Mouse (Mus musculus) stomach, postnatal 0 days (tissue): ENCODE results near the gene Atoh8.

ENCODE experiments used
- CTCF ChIP-seq: IDR thresholded peaks from 2 replicates; pipeline ENCODE4 v1.5.1; 2016; ENCODE audit warnings: antibody characterized with exemption, low read depth, mild to moderate bottlenecking, moderate library complexity
- EP300 ChIP-seq: optimal IDR thresholded peaks from 2 replicates; pipeline ENCODE3; 2016; ENCODE audit warnings: antibody characterized with exemption

DNA sequence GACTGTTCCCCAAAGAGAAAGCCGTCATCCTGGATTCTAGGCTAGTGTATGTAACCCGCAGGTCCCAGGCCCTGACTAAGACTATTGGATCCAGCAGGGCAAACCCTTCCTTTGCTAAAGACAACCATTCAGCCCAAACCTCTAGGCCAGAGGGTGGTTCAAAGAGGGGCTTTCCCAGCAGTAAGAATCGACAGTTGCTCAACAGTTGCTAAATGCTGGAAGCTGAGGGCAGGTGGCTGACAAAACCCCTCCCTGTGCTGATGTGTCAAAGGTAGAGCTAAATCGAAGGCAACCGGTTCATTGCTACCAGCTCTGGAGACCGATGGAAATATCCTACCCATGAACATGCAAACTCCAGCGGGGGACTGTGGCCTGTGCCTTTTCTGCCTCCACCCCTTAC lies 25.6 kb downstream of the Atoh8 start:
- TF ChIP-seq EP300, result no peak
- no peak for TF ChIP-seq CTCF
